Mouse (Mus musculus) thymus, adult 2 months (tissue): ENCODE measurements around the gene Ascc2. TPM values are rescaled to one million over a fixed set of nuclear protein-coding genes. Genes with fewer than 3 reads are reported as not detected.

Source experiments
- DNase-seq: peaks from one replicate; pipeline ENCODE4 v3.0.0; 2021
- H3K27ac ChIP-seq: fragments of 200-500 bp; 2 replicates; pipeline ENCODE4 v1.5.1; 2012; ENCODE audit warnings: low read length, control low read depth; ENCODE audit not compliant: control insufficient read depth, insufficient read depth
- H3K27me3 ChIP-seq: fragments of 200-500 bp; 2 replicates; pipeline ENCODE4 v1.6.1; 2012; ENCODE audit warnings: mild to moderate bottlenecking, low read length, moderate library complexity, mixed read lengths; ENCODE audit not compliant: control insufficient read depth, insufficient read depth
- H3K36me3 ChIP-seq: fragments of 200-500 bp; 2 replicates; pipeline ENCODE4 v1.6.1; 2012; ENCODE audit warnings: mild to moderate bottlenecking, low read length, moderate library complexity; ENCODE audit not compliant: control insufficient read depth, insufficient read depth
- H3K4me1 ChIP-seq: fragments of 200-500 bp; replicated peaks from 2 replicates; pipeline ENCODE4 v1.6.1; 2012; ENCODE audit warnings: low read length; ENCODE audit not compliant: control insufficient read depth, insufficient read depth
- H3K4me3 ChIP-seq: fragments of 200-500 bp; 2 replicates; pipeline ENCODE4 v1.5.1; 2012; ENCODE audit warnings: mild to moderate bottlenecking, low read length, control low read depth, moderate library complexity; ENCODE audit not compliant: control insufficient read depth, insufficient read depth
- CTCF ChIP-seq: fragments of 200-500 bp; IDR thresholded peaks from 2 replicates; pipeline ENCODE4 v1.5.1; 2012; ENCODE audit warnings: mild to moderate bottlenecking, control low read depth, low read length, moderate library complexity, borderline replicate concordance; ENCODE audit not compliant: control insufficient read depth, poor library complexity, insufficient read depth; ENCODE audit errors: extremely low read depth
- POLR2A ChIP-seq: fragments of 200-500 bp; IDR thresholded peaks from 2 replicates; pipeline ENCODE4 v1.6.1; 2012; ENCODE audit warnings: mild to moderate bottlenecking, low read length, control low read depth, moderate library complexity; ENCODE audit not compliant: control insufficient read depth, poor library complexity, insufficient read depth; ENCODE audit errors: extremely low read depth
- WGBS: fragments of 180-500 bp; shearing (Covaris S2); methylation state at CpG from one replicate; pipeline ENCODE4 v1.1.7; 2018; 5-methylcytosine and 5-hydroxymethylcytosine counted together
- polyA plus RNA-seq: library from polyadenylated mRNA; depleted of rRNA; stranded (reverse); fragments of >200 nt; gene quantifications from 2 replicates; pipeline ENCODE4 v1.2.3, GENCODE M21; 2012

The Ascc2 gene
- polyA plus RNA-seq, 1 experiment: 26.0 TPM

- peaks cover 7% of the 10 kb centered on the region for H3K4me1 ChIP-seq
- TF ChIP-seq POLR2A: no peak
- TF ChIP-seq CTCF: no peak
- H3K36me3 ChIP-seq: no peaks in the 10 kb centered on the region
- no peak overlapping the region for H3K4me3 ChIP-seq
- 86% methylated on average over 1 of the region's 1 CpGs for WGBS
- no peak overlapping the region for H3K27ac ChIP-seq
- no peak for DNase-seq
- H3K27me3 ChIP-seq: no peaks in the 10 kb centered on the region
Observed at GRCm38 (mm10) chr11:4606541-4606940, 31.0 kb upstream of the Ascc2 start.

GRCm38 (mm10) chr11:4611904-4612303 is 25.6 kb upstream of the Ascc2 start:
- WGBS: 90% methylated on average over 2 of the region's 2 CpGs
- TF ChIP-seq POLR2A (no peak), CTCF (no peak)
- Histone ChIP-seq H3K4me3 (no peak overlapping the region), H3K27ac (no peak overlapping the region), H3K36me3 (no peaks in the 10 kb centered on the region), H3K27me3 (no peaks in the 10 kb centered on the region), H3K4me1 (no peaks in the 10 kb centered on the region)
- no peak for DNase-seq

GRCm38 (mm10) chr11:4620017-4620485 is 17.5 kb upstream of the Ascc2 start, which contains the start of gene Gm11032:
Gm11032 (plus strand) TSS chr11:4620067.
- 89% methylated on average over 16 of the region's 16 CpGs for WGBS
- no peaks in the 10 kb centered on the region for H3K4me1 ChIP-seq
- H3K27me3 ChIP-seq: no peaks in the 10 kb centered on the region
- H3K4me3 ChIP-seq: no peak within 1 kb of the TSS
- H3K36me3 ChIP-seq: no peaks in the 10 kb centered on the region
- TF ChIP-seq POLR2A (no peak), CTCF (no peak)
- H3K27ac ChIP-seq: no peak within 1 kb of the TSS
- no peak for DNase-seq

- DNase-seq: no peak
- H3K4me3 ChIP-seq: no peak overlapping the region
- no peaks in the 10 kb centered on the region for H3K27me3 ChIP-seq
- no peaks in the 10 kb centered on the region for H3K4me1 ChIP-seq
- no peak overlapping the region for H3K27ac ChIP-seq
- no peaks in the 10 kb centered on the region for H3K36me3 ChIP-seq
- WGBS: 87% methylated on average over 13 of the region's 13 CpGs
- TF ChIP-seq POLR2A: no peak
- no peak for TF ChIP-seq CTCF
Observed at GRCm38 (mm10) chr11:4620501-4621108, 16.9 kb upstream of the Ascc2 start.

GRCm38 (mm10) chr11:4621866-4622265 is 15.7 kb upstream of the Ascc2 start:
- no peak for DNase-seq
- no peaks in the 10 kb centered on the region for H3K4me1 ChIP-seq
- 90% methylated on average over 4 of the region's 4 CpGs for WGBS
- TF ChIP-seq POLR2A (no peak), CTCF (no peak)
- H3K4me3 ChIP-seq: no peak overlapping the region
- H3K36me3 ChIP-seq: no peaks in the 10 kb centered on the region
- H3K27ac ChIP-seq: no peak overlapping the region
- no peaks in the 10 kb centered on the region for H3K27me3 ChIP-seq

- Histone ChIP-seq H3K4me3 (no peak overlapping the region), H3K36me3 (no peaks in the 10 kb centered on the region), H3K27me3 (no peaks in the 10 kb centered on the region), H3K4me1 (no peaks in the 10 kb centered on the region), H3K27ac (no peak overlapping the region)
- TF ChIP-seq CTCF (no peak), POLR2A (no peak)
- DNase-seq: no peak
- 97% methylated on average over 7 of the region's 7 CpGs for WGBS
Observed at GRCm38 (mm10) chr11:4622442-4622986, 15.0 kb upstream of the Ascc2 start.
